Mouse (Mus musculus) liver, adult 2 months (tissue): Measurements from ENCODE around the gene AL731706.2. TPM values are rescaled to one million over a fixed set of nuclear protein-coding genes. Genes with fewer than 3 reads are reported as not detected.

Experiments used
- DNase-seq: peaks from one replicate; pipeline ENCODE4 v3.0.0-alpha.2; 2011; ENCODE audit warnings: low read depth, low spot score; ENCODE audit errors: extremely low read depth
- H3K27ac ChIP-seq: fragments of 200-500 bp; replicated peaks from 2 replicates; pipeline ENCODE4 v1.5.1; 2012; ENCODE audit warnings: low read depth, mild to moderate bottlenecking, control low read depth, inconsistent platforms, low read length; ENCODE audit not compliant: insufficient read depth
- H3K27me3 ChIP-seq: fragments of 200-500 bp; 2 replicates; pipeline ENCODE4 v1.6.1; 2012; ENCODE audit warnings: mild to moderate bottlenecking, moderate library complexity, low read length, inconsistent platforms; ENCODE audit not compliant: control insufficient read depth, insufficient read depth
- H3K36me3 ChIP-seq: fragments of 200-500 bp; 2 replicates; pipeline ENCODE4 v1.6.1; 2012; ENCODE audit warnings: low read length, inconsistent platforms; ENCODE audit not compliant: control insufficient read depth, insufficient read depth
- H3K4me1 ChIP-seq: fragments of 200-500 bp; 2 replicates; pipeline ENCODE4 v1.6.1; 2011; ENCODE audit warnings: low read length; ENCODE audit not compliant: control insufficient read depth, insufficient read depth
- H3K4me3 ChIP-seq: fragments of 200-500 bp; 2 replicates; pipeline ENCODE4 v1.5.1; 2011; ENCODE audit warnings: low read depth, mild to moderate bottlenecking, control low read depth, low read length, moderate library complexity; ENCODE audit not compliant: insufficient read depth
- H3K79me2 ChIP-seq: fragments of 200-500 bp; 2 replicates; pipeline ENCODE4 v1.6.1; 2012; ENCODE audit warnings: inconsistent platforms, mild to moderate bottlenecking, low read length, moderate library complexity; ENCODE audit not compliant: control insufficient read depth, insufficient read depth
- H3K9ac ChIP-seq: fragments of 200-500 bp; 2 replicates; pipeline ENCODE4 v1.6.1; 2012; ENCODE audit warnings: low read depth, mild to moderate bottlenecking, control low read depth, inconsistent platforms, low read length
- CTCF ChIP-seq: fragments of 200-500 bp; IDR thresholded peaks from 2 replicates; pipeline ENCODE4 v1.5.1; 2011; ENCODE audit warnings: low read depth, low read length, control low read depth
- POLR2A ChIP-seq: fragments of 200-500 bp; IDR thresholded peaks from 2 replicates; pipeline ENCODE4 v1.6.1; 2011; ENCODE audit warnings: low read length, control low read depth; ENCODE audit not compliant: insufficient read depth; ENCODE audit errors: extremely low read depth
- WGBS: fragments of 180-500 bp; shearing (Covaris S2); methylation state at CpG from one replicate; pipeline ENCODE4 v1.1.7; 2018; 5-methylcytosine and 5-hydroxymethylcytosine counted together
- polyA plus RNA-seq: library from polyadenylated mRNA; depleted of rRNA; stranded (reverse); fragments of >200 nt; gene quantifications from 2 replicates; pipeline ENCODE4 v1.2.3, GENCODE M21; 2012; rRNA removed
- total RNA-seq: library from RNA; depleted of rRNA; stranded (reverse); fragments of >200 nt; gene quantifications from 2 replicates; pipeline ENCODE4 v1.2.3, GENCODE M21; 2014; rRNA removed

The AL731706.2 gene
- total RNA-seq (not detected in 2 replicates), polyA plus RNA-seq (not detected in 2 replicates)

DNA sequence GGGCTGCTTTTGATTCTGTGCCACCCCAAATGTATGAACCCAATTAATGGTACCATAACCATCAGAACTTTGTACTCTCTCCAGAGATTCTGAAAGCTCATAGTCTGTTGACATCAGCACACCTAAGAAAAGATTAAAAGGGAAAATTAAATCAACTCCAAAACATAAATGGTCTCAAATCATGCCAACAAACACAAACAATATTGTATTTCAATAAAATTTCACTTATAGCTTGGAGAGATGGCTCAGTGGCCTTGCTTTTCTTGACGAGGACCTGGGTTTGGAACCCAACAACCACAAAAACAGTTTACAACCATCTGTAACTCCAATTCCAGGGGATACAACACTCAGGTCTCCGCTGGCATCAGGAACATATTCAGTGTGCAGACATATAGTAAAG lies at the start of gene AL731706.2:
AL731706.2 (minus strand) TSS at position 101 of the 400 bp plus-strand sequence.
- no peak within 1 kb of the TSS for H3K9ac ChIP-seq
- no peak for TF ChIP-seq CTCF
- no peak for TF ChIP-seq POLR2A
- H3K36me3 ChIP-seq = peaks cover 34% of the 10 kb centered on the region
- H3K4me3 ChIP-seq = no peak within 1 kb of the TSS
- H3K27ac ChIP-seq = no peak within 1 kb of the TSS
- H3K79me2 ChIP-seq = no peaks in the 10 kb centered on the region; the same call in 1 of the 2 replicates
- no peak for DNase-seq
- WGBS = 92% methylated on average over 2 of the region's 2 CpGs
- H3K27me3 ChIP-seq = no peaks in the 10 kb centered on the region
- H3K4me1 ChIP-seq = peaks cover 8% of the 10 kb centered on the region

DNA sequence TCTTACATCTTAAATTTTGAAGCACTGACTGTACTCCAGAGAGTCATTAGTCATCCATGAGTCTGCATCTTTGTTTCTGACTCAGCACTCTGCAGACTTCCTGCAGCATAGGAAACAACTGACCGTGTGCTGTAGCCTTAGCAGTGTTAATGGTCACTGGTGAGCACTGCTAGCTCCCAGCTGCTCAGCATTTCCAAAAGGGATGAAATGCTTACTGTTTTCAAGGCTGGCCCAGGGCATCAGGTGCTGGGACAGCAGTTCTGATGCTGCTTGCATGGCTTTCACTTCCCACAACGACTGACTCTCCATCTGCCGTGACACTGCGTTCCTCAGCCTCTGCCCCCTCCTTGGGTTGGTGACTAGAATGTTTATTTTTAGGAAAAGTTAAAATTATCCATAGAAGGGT lies 35.5 kb upstream of the AL731706.2 start:
- H3K4me1 ChIP-seq = peaks cover 2% of the 10 kb centered on the region
- peaks cover 4% of the 10 kb centered on the region; the same call in 1 of the 2 replicates for H3K79me2 ChIP-seq
- H3K27ac ChIP-seq = no peak overlapping the region
- no peak overlapping the region for H3K4me3 ChIP-seq
- H3K27me3 ChIP-seq = no peaks in the 10 kb centered on the region
- DNase-seq = no peak
- no peak overlapping the region for H3K9ac ChIP-seq
- 78% methylated on average over 4 of the region's 4 CpGs for WGBS
- no peaks in the 10 kb centered on the region for H3K36me3 ChIP-seq
- TF ChIP-seq POLR2A (no peak), CTCF (no peak)

DNA sequence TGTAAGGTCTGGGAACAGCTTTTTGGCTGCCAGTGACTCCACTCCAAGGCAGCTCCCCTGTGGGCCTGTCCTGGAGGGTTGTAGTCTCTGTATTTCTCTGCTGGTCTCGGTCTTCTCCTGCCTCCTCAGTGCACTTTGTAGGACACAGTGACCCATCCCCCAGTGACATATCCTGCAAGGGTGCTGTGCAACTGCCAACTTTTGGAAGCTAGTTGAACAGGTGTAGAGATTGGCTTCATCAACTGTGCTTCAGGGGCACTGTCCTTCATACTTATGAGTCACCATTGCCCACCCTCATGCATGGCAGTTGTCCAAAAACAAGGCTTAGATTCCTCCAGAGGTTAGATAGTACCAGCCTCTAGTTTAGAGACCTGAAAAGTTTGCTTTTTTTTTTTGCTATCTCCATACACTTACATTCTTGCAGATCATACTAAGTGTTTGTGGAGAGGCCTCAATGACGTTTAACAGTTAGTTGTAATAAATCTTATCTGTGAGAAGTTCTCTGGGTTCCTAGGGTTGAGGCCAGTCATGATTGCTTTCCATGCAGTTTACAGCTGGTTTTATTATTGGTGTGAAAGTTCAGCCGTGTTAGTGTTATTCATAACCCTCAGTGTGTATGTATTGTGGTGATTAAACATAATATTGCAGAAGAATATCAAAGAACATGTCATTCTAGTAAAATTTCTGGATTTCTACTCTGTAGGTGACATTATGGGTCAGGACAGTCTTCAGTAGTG lies 34.9 kb upstream of the AL731706.2 start:
- H3K27ac ChIP-seq = no peak overlapping the region
- 77% methylated on average over 3 of the region's 3 CpGs for WGBS

DNA sequence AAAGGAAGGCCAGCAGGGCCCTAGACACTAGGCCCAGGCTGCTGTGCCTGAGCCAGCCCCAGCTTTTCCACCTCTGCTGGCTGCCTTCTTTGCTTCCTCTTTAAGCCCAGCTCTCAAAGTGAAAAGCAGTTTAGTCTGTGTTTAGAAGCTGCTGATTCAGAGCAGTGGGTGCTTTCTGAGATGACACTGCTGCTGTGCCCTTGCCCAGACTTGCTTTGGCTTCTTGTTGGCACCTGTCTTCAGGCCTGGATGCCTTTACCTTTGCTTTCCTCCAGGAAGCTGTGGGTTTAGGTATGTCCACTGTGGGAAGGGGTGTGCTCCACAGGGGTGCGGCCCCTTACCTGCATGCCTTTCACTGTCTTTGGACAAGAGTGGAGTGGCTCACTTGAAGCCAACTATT lies 34.0 kb upstream of the AL731706.2 start:
- Histone ChIP-seq H3K9ac (no peak overlapping the region), H3K79me2 (peaks cover 4% of the 10 kb centered on the region; the same call in 1 of the 2 replicates), H3K4me1 (peaks cover 2% of the 10 kb centered on the region), H3K27me3 (no peaks in the 10 kb centered on the region), H3K27ac (no peak overlapping the region), H3K36me3 (no peaks in the 10 kb centered on the region), H3K4me3 (no peak overlapping the region)
- DNase-seq = no peak
- 100% methylated on average over 1 of the region's 1 CpGs for WGBS
- TF ChIP-seq POLR2A (no peak), CTCF (no peak)

More for the DNA sequence above, 34.9 kb upstream of the AL731706.2 start:
- no peak overlapping the region for H3K9ac ChIP-seq
- H3K27me3 ChIP-seq = no peaks in the 10 kb centered on the region
- no peak for TF ChIP-seq CTCF
- TF ChIP-seq POLR2A = no peak
- H3K4me1 ChIP-seq = peaks cover 2% of the 10 kb centered on the region
- DNase-seq = no peak
- H3K4me3 ChIP-seq = no peak overlapping the region
- no peaks in the 10 kb centered on the region for H3K36me3 ChIP-seq
- H3K79me2 ChIP-seq = peaks cover 4% of the 10 kb centered on the region; the same call in 1 of the 2 replicates

DNA sequence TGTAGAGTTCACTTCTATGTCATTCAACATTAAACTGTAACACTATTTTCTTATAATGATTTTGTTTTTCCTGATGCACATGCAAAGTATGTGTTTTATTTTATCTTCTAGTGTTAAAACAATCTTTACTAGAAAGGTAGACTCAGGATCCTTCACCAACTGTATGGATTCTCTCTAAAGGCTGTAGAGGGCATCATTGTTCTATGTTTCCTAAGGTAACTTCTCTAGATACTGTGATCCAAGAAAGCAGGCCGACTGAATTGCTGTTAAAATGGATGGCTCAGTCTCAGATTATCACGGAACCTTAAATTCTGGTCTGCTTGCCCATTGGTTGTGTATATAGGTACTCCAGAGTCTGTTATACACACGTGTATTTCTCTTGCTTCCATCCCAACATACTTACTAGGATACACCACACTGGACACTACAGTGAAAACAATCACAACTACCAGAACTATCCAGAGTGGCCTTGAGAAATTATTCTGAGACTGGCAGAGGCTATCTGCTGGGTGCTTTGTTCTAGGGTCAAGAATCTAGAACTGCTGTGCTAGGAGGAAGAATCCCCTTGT lies 28.9 kb upstream of the AL731706.2 start:
- H3K27me3 ChIP-seq = no peaks in the 10 kb centered on the region
- 37% methylated on average over 3 of the region's 3 CpGs for WGBS
- H3K27ac ChIP-seq = no peak overlapping the region
- peak; percentile 43 for DNase-seq
- no peak overlapping the region for H3K4me3 ChIP-seq
- TF ChIP-seq POLR2A (no peak), CTCF (peak; percentile 52)
- H3K4me1 ChIP-seq = peaks cover 2% of the 10 kb centered on the region
- no peaks in the 10 kb centered on the region for H3K36me3 ChIP-seq
- no peaks in the 10 kb centered on the region; the same call in 1 of the 2 replicates for H3K79me2 ChIP-seq
- H3K9ac ChIP-seq = no peak overlapping the region
